Mouse (Mus musculus): ENCODE results near the gene Pthlh. TPM values are rescaled to one million over a fixed set of nuclear protein-coding genes. Genes with fewer than 3 reads are reported as not detected.

Gene Pthlh
- polyA plus RNA-seq, 1 experiment: not detected

DNA sequence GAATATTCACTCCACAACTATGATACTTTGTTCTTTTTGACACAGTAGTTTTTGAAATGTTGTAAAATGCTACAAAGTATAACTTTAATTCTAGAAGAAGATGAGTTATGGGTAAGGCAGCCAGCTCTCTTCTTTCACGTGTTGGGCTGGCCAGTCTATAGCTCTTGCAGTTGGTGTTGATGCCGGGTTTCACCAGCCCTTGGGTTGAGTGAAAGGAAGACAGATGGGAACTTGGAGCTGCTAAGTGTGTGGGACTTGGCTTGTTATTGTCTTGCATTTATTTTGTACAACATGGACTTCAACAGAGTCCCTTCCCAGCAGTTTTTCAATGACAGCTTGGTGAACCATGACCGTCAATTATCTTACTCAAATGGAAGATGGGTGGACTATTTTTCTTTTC is 16.2 kb downstream of the Pthlh start:
- Histone ChIP-seq H3K4me3 (ENCODE audit: low read depth, low read length) (no peak overlapping the region), H3K27me3 (ENCODE audit: control insufficient read depth, insufficient read depth, low read length, poor library complexity, severe bottlenecking) (no peaks in the 10 kb centered on the region; the same call in 1 of the 2 replicates), H3K9ac (ENCODE audit: low read depth, poor library complexity, severe bottlenecking) (no peak overlapping the region), H3K27ac (ENCODE audit: insufficient read depth, low read length) (no peak overlapping the region), H3K36me3 (ENCODE audit: control insufficient read depth, insufficient read depth, low read length, poor library complexity, severe bottlenecking) (no peaks in the 10 kb centered on the region), H3K4me1 (ENCODE audit: control insufficient read depth, insufficient read depth, low read length) (no peaks in the 10 kb centered on the region), H3K9me3 (replicated peaks; ENCODE audit: control insufficient read depth, insufficient read depth, low read length, poor library complexity, severe bottlenecking) (no peaks in the 10 kb centered on the region)
- TF ChIP-seq EP300 (IDR thresholded peaks at IDR 0.05; ENCODE audit: insufficient read depth, low read depth, low read length): no peak
- no peak for TF ChIP-seq POLR2A (IDR thresholded peaks at IDR 0.05; ENCODE audit: insufficient read depth, low read length)
- TF ChIP-seq CTCF (IDR thresholded peaks at IDR 0.05; ENCODE audit: low read depth, low read length): no peak

DNA sequence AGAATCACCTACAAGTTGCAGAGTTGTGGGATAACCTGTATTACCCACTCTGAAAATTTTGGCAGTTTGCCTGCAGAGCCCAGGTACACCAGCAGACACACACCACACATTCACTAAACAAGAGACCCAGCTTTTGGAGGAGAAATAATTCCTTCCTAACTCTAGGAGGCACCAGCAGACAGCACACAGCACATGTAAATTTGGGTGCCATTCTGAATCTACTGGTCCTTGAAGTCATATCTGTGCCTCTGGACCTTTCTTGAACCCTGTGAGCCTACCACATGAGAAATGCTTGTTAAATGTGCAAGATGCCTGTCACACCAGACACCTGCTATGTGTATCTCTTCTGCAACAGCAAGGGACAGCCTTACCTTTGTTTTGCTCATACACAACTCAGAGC is 19.7 kb downstream of the Pthlh start:
- no peaks in the 10 kb centered on the region for H3K9me3 ChIP-seq (replicated peaks; ENCODE audit: control insufficient read depth, insufficient read depth, low read length, poor library complexity, severe bottlenecking)
- H3K9ac ChIP-seq (ENCODE audit: low read depth, poor library complexity, severe bottlenecking): no peak overlapping the region
- no peak overlapping the region for H3K27ac ChIP-seq (ENCODE audit: insufficient read depth, low read length)
- H3K4me1 ChIP-seq (ENCODE audit: control insufficient read depth, insufficient read depth, low read length): no peaks in the 10 kb centered on the region
- H3K4me3 ChIP-seq (ENCODE audit: low read depth, low read length): no peak overlapping the region
- H3K36me3 ChIP-seq (ENCODE audit: control insufficient read depth, insufficient read depth, low read length, poor library complexity, severe bottlenecking): no peaks in the 10 kb centered on the region
- no peaks in the 10 kb centered on the region; the same call in 1 of the 2 replicates for H3K27me3 ChIP-seq (ENCODE audit: control insufficient read depth, insufficient read depth, low read length, poor library complexity, severe bottlenecking)
- TF ChIP-seq CTCF (IDR thresholded peaks at IDR 0.05; ENCODE audit: low read depth, low read length): no peak
- no peak for TF ChIP-seq POLR2A (IDR thresholded peaks at IDR 0.05; ENCODE audit: insufficient read depth, low read length)
- TF ChIP-seq EP300 (IDR thresholded peaks at IDR 0.05; ENCODE audit: insufficient read depth, low read depth, low read length): no peak

DNA sequence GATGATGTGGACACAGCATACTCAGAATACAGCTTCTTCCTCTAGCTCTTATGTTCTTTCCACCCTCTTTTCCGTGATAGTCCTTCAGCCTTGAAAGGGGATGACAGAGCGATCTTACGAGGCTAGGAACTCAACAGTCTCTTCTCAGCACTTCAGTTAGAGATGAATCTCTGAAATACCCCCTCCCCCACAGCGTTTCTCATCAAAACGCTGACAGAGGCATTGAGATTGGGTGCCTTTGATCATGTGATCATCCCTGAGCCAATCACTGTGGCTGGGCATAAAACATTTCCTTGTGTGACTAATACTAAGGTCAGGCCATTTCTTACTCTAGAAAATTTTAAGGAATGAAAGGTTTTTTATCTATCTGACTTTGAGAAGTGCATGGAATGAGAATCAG is 20.3 kb downstream of the Pthlh start:
- Histone ChIP-seq H3K27ac (ENCODE audit: insufficient read depth, low read length) (no peak overlapping the region), H3K4me3 (ENCODE audit: low read depth, low read length) (no peak overlapping the region), H3K27me3 (ENCODE audit: control insufficient read depth, insufficient read depth, low read length, poor library complexity, severe bottlenecking) (no peaks in the 10 kb centered on the region; the same call in 1 of the 2 replicates), H3K9ac (ENCODE audit: low read depth, poor library complexity, severe bottlenecking) (no peak overlapping the region), H3K4me1 (ENCODE audit: control insufficient read depth, insufficient read depth, low read length) (no peaks in the 10 kb centered on the region), H3K36me3 (ENCODE audit: control insufficient read depth, insufficient read depth, low read length, poor library complexity, severe bottlenecking) (no peaks in the 10 kb centered on the region), H3K9me3 (replicated peaks; ENCODE audit: control insufficient read depth, insufficient read depth, low read length, poor library complexity, severe bottlenecking) (no peaks in the 10 kb centered on the region)
- TF ChIP-seq EP300 (IDR thresholded peaks at IDR 0.05; ENCODE audit: insufficient read depth, low read depth, low read length) (no peak), POLR2A (IDR thresholded peaks at IDR 0.05; ENCODE audit: insufficient read depth, low read length) (no peak), CTCF (IDR thresholded peaks at IDR 0.05; ENCODE audit: low read depth, low read length) (no peak)

DNA sequence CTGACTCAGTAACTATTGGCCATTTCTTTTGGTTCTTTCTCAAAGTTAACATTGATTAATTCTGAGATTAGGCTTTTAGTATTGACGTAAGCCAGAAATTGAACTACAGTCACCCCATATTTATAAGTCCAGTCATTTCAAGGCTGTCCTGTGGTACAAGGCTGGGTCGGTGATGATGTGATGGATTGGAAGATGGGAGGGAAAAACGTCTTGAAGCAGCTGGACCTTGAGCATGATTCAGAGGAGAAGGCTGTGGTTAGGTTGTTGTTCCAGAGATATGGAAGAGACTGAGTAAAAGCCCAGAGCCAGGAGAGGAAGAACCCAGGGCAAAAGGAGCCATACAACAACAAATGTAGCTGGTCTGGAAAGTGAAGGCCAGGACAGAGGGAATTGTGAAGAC is 22.4 kb downstream of the Pthlh start:
- Histone ChIP-seq H3K27me3 (ENCODE audit: control insufficient read depth, insufficient read depth, low read length, poor library complexity, severe bottlenecking) (no peaks in the 10 kb centered on the region), H3K9ac (ENCODE audit: low read depth, poor library complexity, severe bottlenecking) (no peak overlapping the region), H3K4me3 (ENCODE audit: low read depth, low read length) (no peak overlapping the region), H3K9me3 (replicated peaks; ENCODE audit: control insufficient read depth, insufficient read depth, low read length, poor library complexity, severe bottlenecking) (no peaks in the 10 kb centered on the region), H3K4me1 (ENCODE audit: control insufficient read depth, insufficient read depth, low read length) (no peaks in the 10 kb centered on the region), H3K27ac (ENCODE audit: insufficient read depth, low read length) (no peak overlapping the region), H3K36me3 (ENCODE audit: control insufficient read depth, insufficient read depth, low read length, poor library complexity, severe bottlenecking) (no peaks in the 10 kb centered on the region)
- TF ChIP-seq EP300 (IDR thresholded peaks at IDR 0.05; ENCODE audit: insufficient read depth, low read depth, low read length) (no peak), CTCF (IDR thresholded peaks at IDR 0.05; ENCODE audit: low read depth, low read length) (no peak), POLR2A (IDR thresholded peaks at IDR 0.05; ENCODE audit: insufficient read depth, low read length) (no peak)

DNA sequence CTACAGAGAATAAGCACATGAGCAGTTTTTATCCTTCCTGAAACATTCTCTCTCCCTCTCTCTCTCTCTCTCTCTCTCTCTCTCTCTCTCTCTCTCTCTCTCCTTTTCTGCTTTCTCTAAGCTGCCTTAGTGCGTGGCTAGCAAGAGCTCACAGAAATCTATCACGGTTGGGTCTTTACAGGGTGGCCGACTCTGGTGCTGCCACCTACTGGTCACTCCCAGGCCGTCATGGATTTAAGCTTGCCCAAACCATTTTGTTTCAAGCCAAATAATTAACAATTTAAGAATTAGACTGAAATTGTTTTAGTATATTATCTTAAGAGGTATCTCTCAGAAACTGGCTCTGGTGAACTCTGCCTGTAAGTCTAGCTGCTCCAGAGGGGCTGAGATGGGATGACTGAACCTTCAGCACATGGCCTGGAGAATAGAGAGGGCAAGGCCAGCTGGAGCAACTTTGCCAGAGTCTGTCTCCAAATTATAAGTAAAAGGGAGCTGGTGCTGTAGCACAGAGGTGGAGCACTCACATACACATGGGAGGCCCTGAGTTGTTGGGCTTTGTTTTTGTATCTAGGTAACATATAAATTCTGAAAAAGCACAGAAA is 23.7 kb downstream of the Pthlh start:
- H3K9ac ChIP-seq (ENCODE audit: low read depth, poor library complexity, severe bottlenecking): no peak overlapping the region
- no peaks in the 10 kb centered on the region for H3K4me1 ChIP-seq (ENCODE audit: control insufficient read depth, insufficient read depth, low read length)
- no peak overlapping the region for H3K27ac ChIP-seq (ENCODE audit: insufficient read depth, low read length)
- no peaks in the 10 kb centered on the region for H3K9me3 ChIP-seq (replicated peaks; ENCODE audit: control insufficient read depth, insufficient read depth, low read length, poor library complexity, severe bottlenecking)
- no peak overlapping the region for H3K4me3 ChIP-seq (ENCODE audit: low read depth, low read length)
- no peaks in the 10 kb centered on the region for H3K27me3 ChIP-seq (ENCODE audit: control insufficient read depth, insufficient read depth, low read length, poor library complexity, severe bottlenecking)
- TF ChIP-seq POLR2A (IDR thresholded peaks at IDR 0.05; ENCODE audit: insufficient read depth, low read length): no peak
- no peak for TF ChIP-seq EP300 (IDR thresholded peaks at IDR 0.05; ENCODE audit: insufficient read depth, low read depth, low read length)
- peak; percentile 75 for TF ChIP-seq CTCF (IDR thresholded peaks at IDR 0.05; ENCODE audit: low read depth, low read length)
- no peaks in the 10 kb centered on the region for H3K36me3 ChIP-seq (ENCODE audit: control insufficient read depth, insufficient read depth, low read length, poor library complexity, severe bottlenecking)

DNA sequence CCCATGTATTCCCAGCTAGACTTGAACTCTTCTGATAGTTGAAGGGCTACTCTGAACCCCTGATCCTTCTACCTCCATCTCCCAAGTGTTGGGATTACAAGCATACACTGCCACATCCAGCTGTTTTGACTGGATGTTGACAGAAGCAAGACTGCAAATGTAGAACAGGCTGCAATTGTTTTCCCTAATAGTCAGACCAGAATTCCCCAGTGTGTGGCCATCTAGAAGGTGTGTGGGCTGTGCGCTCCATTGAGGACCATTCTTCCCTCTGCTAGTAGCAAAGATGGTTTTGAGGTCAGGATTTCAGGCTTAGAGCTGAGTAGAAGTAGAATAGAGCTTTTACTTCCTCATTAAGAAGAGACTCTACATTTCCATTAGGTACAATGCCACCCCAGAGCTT is 37.3 kb downstream of the Pthlh start:
- H3K4me1 ChIP-seq (ENCODE audit: control insufficient read depth, insufficient read depth, low read length): no peaks in the 10 kb centered on the region
- no peaks in the 10 kb centered on the region for H3K36me3 ChIP-seq (ENCODE audit: control insufficient read depth, insufficient read depth, low read length, poor library complexity, severe bottlenecking)
- H3K27ac ChIP-seq (ENCODE audit: insufficient read depth, low read length): no peak overlapping the region
- no peak overlapping the region for H3K9ac ChIP-seq (ENCODE audit: low read depth, poor library complexity, severe bottlenecking)
- H3K9me3 ChIP-seq (replicated peaks; ENCODE audit: control insufficient read depth, insufficient read depth, low read length, poor library complexity, severe bottlenecking): no peaks in the 10 kb centered on the region
- H3K4me3 ChIP-seq (ENCODE audit: low read depth, low read length): no peak overlapping the region
- H3K27me3 ChIP-seq (ENCODE audit: control insufficient read depth, insufficient read depth, low read length, poor library complexity, severe bottlenecking): no peaks in the 10 kb centered on the region
- no peak for TF ChIP-seq CTCF (IDR thresholded peaks at IDR 0.05; ENCODE audit: low read depth, low read length)
- no peak for TF ChIP-seq POLR2A (IDR thresholded peaks at IDR 0.05; ENCODE audit: insufficient read depth, low read length)
- TF ChIP-seq EP300 (IDR thresholded peaks at IDR 0.05; ENCODE audit: insufficient read depth, low read depth, low read length): no peak
